Mouse (Mus musculus) lung, embryonic 14.5 days (tissue): ENCODE measurements at regions not wholly inside any gene's neighbourhood (a gene's known extent, or its start where the extent isn't known, plus 50 kb on each side); places are given as distances from the start of the nearest gene placed in this dataset.

Experiments used
- ATAC-seq: fragments of 200-750 bp; cut with Nextera tagmentation; 2 replicates; pipeline ENCODE4 v1.8.0; 2017; ENCODE audit warnings: mild to moderate bottlenecking, moderate TSS enrichment, moderate library complexity; ENCODE audit not compliant: insufficient read depth
- DNase-seq: peaks from one replicate; pipeline ENCODE4 v3.0.0-alpha.2; 2015
- H3K27ac ChIP-seq: fragments of 300-500 bp; sonication (generic); 2 replicates; pipeline ENCODE4 v1.5.1; 2014; ENCODE audit warnings: low read depth, mild to moderate bottlenecking, moderate library complexity
- H3K27me3 ChIP-seq: fragments of 300-500 bp; sonication (generic); 2 replicates; pipeline ENCODE4 v1.6.1; 2014; ENCODE audit warnings: low read length, control low read depth; ENCODE audit not compliant: insufficient read depth
- H3K36me3 ChIP-seq: fragments of 300-500 bp; sonication (generic); 2 replicates; pipeline ENCODE4 v1.6.1; 2014; ENCODE audit warnings: control low read depth; ENCODE audit not compliant: insufficient read depth
- H3K4me1 ChIP-seq: fragments of 300-500 bp; sonication (generic); 2 replicates; pipeline ENCODE4 v1.6.1; 2014; ENCODE audit warnings: antibody characterized with exemption, control low read depth; ENCODE audit not compliant: insufficient read depth
- H3K4me2 ChIP-seq: fragments of 300-500 bp; sonication (generic); 2 replicates; pipeline ENCODE4 v1.6.1; 2014; ENCODE audit warnings: mild to moderate bottlenecking
- H3K4me3 ChIP-seq: fragments of 300-500 bp; sonication (generic); 2 replicates; pipeline ENCODE4 v1.5.1; 2014; ENCODE audit warnings: low read depth, low read length
- H3K9ac ChIP-seq: fragments of 300-500 bp; sonication (generic); 2 replicates; pipeline ENCODE4 v1.6.1; 2014
- H3K9me3 ChIP-seq: fragments of 300-500 bp; sonication (generic); 2 replicates; pipeline ENCODE4 v1.6.1; 2016; ENCODE audit warnings: low read depth, low read length, control low read depth
- CTCF ChIP-seq: IDR thresholded peaks from 2 replicates; pipeline ENCODE4 v1.5.1; 2016; ENCODE audit warnings: antibody characterized with exemption, low read depth
- WGBS: fragments of 180-500 bp; shearing (Covaris S2); extraction: QIAGEN DNeasy Blood & Tissue Kit; methylation state at CpG from one replicate; pipeline ENCODE4 v1.1.7; 2014; 5-methylcytosine and 5-hydroxymethylcytosine counted together

- no peak overlapping the region for H3K9ac ChIP-seq
- TF ChIP-seq CTCF = no peak
- no peaks in the 10 kb centered on the region; the same call in 1 of the 2 replicates for H3K4me1 ChIP-seq
- no peak overlapping the region for H3K4me2 ChIP-seq
- H3K36me3 ChIP-seq = no peaks in the 10 kb centered on the region
- DNase-seq = no peak
- no peaks in the 10 kb centered on the region for H3K27me3 ChIP-seq
- no peaks in the 10 kb centered on the region for H3K9me3 ChIP-seq
- no peak overlapping the region for H3K4me3 ChIP-seq
- no peak overlapping the region for H3K27ac ChIP-seq
- ATAC-seq = no peak
Observed at GRCm38 (mm10) chr14:45080231-45080630, 92.2 kb downstream of the Ptger2 start.

GRCm38 (mm10) chr14:45083058-45083457, 95.1 kb downstream of the Ptger2 start:
- WGBS = 96% methylated on average over 1 of the region's 1 CpGs
- Histone ChIP-seq H3K4me1 (no peaks in the 10 kb centered on the region; the same call in 1 of the 2 replicates), H3K36me3 (no peaks in the 10 kb centered on the region), H3K9me3 (no peaks in the 10 kb centered on the region), H3K27me3 (no peaks in the 10 kb centered on the region), H3K9ac (no peak overlapping the region), H3K4me3 (no peak overlapping the region), H3K27ac (no peak overlapping the region), H3K4me2 (no peak overlapping the region)
- DNase-seq (no peak), ATAC-seq (no peak)
- no peak for TF ChIP-seq CTCF
